Mouse (Mus musculus): Measurements from ENCODE around the gene Tnxb. TPM values are rescaled to one million over a fixed set of nuclear protein-coding genes. Genes with fewer than 3 reads are reported as not detected.

Tnxb gene
- polyA plus RNA-seq, 1 experiment from 2014 or later: 1.9 TPM

Other genes with a start within 250 kb of the Tnxb start
- not detected in 2 replicates for gene Btnl4, start 193.2 kb upstream of the Tnxb start, polyA plus RNA-seq (2015; fragmentation: Nextera tagmentation; extraction: Ambion mirVana)
- not detected in 2 replicates for gene Btnl6, start 153.2 kb upstream of the Tnxb start, polyA plus RNA-seq (2015; fragmentation: Nextera tagmentation; extraction: Ambion mirVana)
- 3.4 and 5.9 TPM in 2 replicates for gene Notch4, start 106.3 kb upstream of the Tnxb start, polyA plus RNA-seq (2015; fragmentation: Nextera tagmentation; extraction: Ambion mirVana)
- 7.2 and 10.1 TPM in 2 replicates for gene Gpsm3, start 80.7 kb upstream of the Tnxb start, polyA plus RNA-seq (2015; fragmentation: Nextera tagmentation; extraction: Ambion mirVana)
- gene Pbx2, start 79.3 kb upstream of the Tnxb start, polyA plus RNA-seq (2015; fragmentation: Nextera tagmentation; extraction: Ambion mirVana): 9.6 and 9.8 TPM in 2 replicates
- 2.0 and 2.5 TPM in 2 replicates for gene Ager, start 72.7 kb upstream of the Tnxb start, polyA plus RNA-seq (2015; fragmentation: Nextera tagmentation; extraction: Ambion mirVana)
- 107 and 111 TPM in 2 replicates for gene Rnf5, start 66.8 kb upstream of the Tnxb start, polyA plus RNA-seq (2015; fragmentation: Nextera tagmentation; extraction: Ambion mirVana)
- 45.8 and 50.6 TPM in 2 replicates for gene Agpat1, start 66.3 kb upstream of the Tnxb start, polyA plus RNA-seq (2015; fragmentation: Nextera tagmentation; extraction: Ambion mirVana)
- gene Egfl8, start 54.6 kb upstream of the Tnxb start, polyA plus RNA-seq (2015; fragmentation: Nextera tagmentation; extraction: Ambion mirVana): 8.3 and 13.4 TPM in 2 replicates
- gene Ppt2, start 42.0 kb upstream of the Tnxb start, polyA plus RNA-seq (2015; fragmentation: Nextera tagmentation; extraction: Ambion mirVana): 26.8 and 29.9 TPM in 2 replicates
- gene Prrt1, start 41.0 kb upstream of the Tnxb start, polyA plus RNA-seq (2015; fragmentation: Nextera tagmentation; extraction: Ambion mirVana): 0.46 and 0.60 TPM in 2 replicates
- 15.5 and 17.1 TPM in 2 replicates for gene Fkbpl, start 25.8 kb upstream of the Tnxb start, polyA plus RNA-seq (2015; fragmentation: Nextera tagmentation; extraction: Ambion mirVana)
- 85.4 and 88.3 TPM in 2 replicates for gene Atf6b, start 23.4 kb upstream of the Tnxb start, polyA plus RNA-seq (2015; fragmentation: Nextera tagmentation; extraction: Ambion mirVana)
- 1.5 and 3.3 TPM in 2 replicates for gene C4b, start 73.3 kb downstream of the Tnxb start, polyA plus RNA-seq (2015; fragmentation: Nextera tagmentation; extraction: Ambion mirVana)
- gene Cyp21a1, start 134.0 kb downstream of the Tnxb start, polyA plus RNA-seq (2015; fragmentation: Nextera tagmentation; extraction: Ambion mirVana): 0.12 and 0.25 TPM in 2 replicates
- 26.1 and 29.3 TPM in 2 replicates for gene Stk19, start 166.4 kb downstream of the Tnxb start, polyA plus RNA-seq (2015; fragmentation: Nextera tagmentation; extraction: Ambion mirVana)
- 62.1 and 65.8 TPM in 2 replicates for gene Dxo, start 166.5 kb downstream of the Tnxb start, polyA plus RNA-seq (2015; fragmentation: Nextera tagmentation; extraction: Ambion mirVana)
- gene Skiv2l, start 179.7 kb downstream of the Tnxb start, polyA plus RNA-seq (2015; fragmentation: Nextera tagmentation; extraction: Ambion mirVana): 47.2 and 47.4 TPM in 2 replicates
- 90.1 and 96.4 TPM in 2 replicates for gene Nelfe, start 179.9 kb downstream of the Tnxb start, polyA plus RNA-seq (2015; fragmentation: Nextera tagmentation; extraction: Ambion mirVana)
- 2.8 and 3.6 TPM in 2 replicates for gene Cfb, start 192.0 kb downstream of the Tnxb start, polyA plus RNA-seq (2015; fragmentation: Nextera tagmentation; extraction: Ambion mirVana)
- gene Zbtb12, start 208.9 kb downstream of the Tnxb start, polyA plus RNA-seq (2015; fragmentation: Nextera tagmentation; extraction: Ambion mirVana): 1.7 and 2.8 TPM in 2 replicates
- not detected in 2 replicates for gene Gm20547, start 211.5 kb downstream of the Tnxb start, polyA plus RNA-seq (2015; fragmentation: Nextera tagmentation; extraction: Ambion mirVana)
- 4.6 and 5.2 TPM in 2 replicates for gene C2, start 227.7 kb downstream of the Tnxb start, polyA plus RNA-seq (2015; fragmentation: Nextera tagmentation; extraction: Ambion mirVana)
- 64.6 and 78.1 TPM in 2 replicates for gene Ehmt2, start 227.9 kb downstream of the Tnxb start, polyA plus RNA-seq (2015; fragmentation: Nextera tagmentation; extraction: Ambion mirVana)
- gene Slc44a4, start 243.9 kb downstream of the Tnxb start, polyA plus RNA-seq (2015; fragmentation: Nextera tagmentation; extraction: Ambion mirVana): 0.17 TPM in 1 of 2 replicates, not detected in the other